Mouse (Mus musculus): ENCODE results near the gene Golm1.

The Golm1 gene

GRCm38 (mm10) chr13:59584947-59585647, 90.5 kb downstream of the Golm1 start, which contains the start of the genes Agtpbp1 and Naa35:
Gene Agtpbp1 (minus strand): TSS chr13:59585227.
Gene Naa35 (plus strand): TSS chr13:59585259.
- DNase-seq: peak; percentile 99

Data from cerebellum, adult 9-11 months (tissue).